Mouse (Mus musculus): ENCODE results near the gene Wnk2. TPM values are rescaled to one million over a fixed set of nuclear protein-coding genes. Genes with fewer than 3 reads are reported as not detected.

Wnk2 gene
- polyA plus RNA-seq, 1 experiment from 2014 or later = 2.6 TPM

DNA sequence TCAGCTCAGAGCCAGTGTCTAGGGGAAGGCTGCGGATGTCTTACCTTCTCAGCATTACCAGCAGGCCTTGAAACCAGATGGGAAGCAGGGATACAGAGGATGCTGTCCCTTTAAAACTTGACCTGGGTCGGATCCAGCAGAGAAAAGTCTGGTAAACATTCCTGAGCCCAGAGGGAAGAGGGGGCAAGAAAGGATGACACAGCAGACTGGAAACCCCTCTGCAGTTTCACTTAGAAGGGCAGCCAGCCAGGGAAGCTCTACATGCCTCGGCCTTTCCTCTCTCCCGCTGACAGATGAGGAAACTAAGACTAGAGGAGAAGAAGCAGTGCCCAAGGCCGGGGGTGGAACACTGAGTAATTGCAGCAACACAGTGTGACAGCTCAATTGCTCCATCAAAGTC is 35.8 kb upstream of the Wnk2 start:
- no peak overlapping the region for H3K9ac ChIP-seq (ENCODE audit: low read length)
- no peaks in the 10 kb centered on the region for H3K27me3 ChIP-seq (ENCODE audit: control insufficient read depth, insufficient read depth, low read length)
- H3K4me3 ChIP-seq (ENCODE audit: control insufficient read depth in 1 of 2, insufficient read depth in 1 of 2, low read depth in 1 of 2, low read length in 2 of 2) = no peak overlapping the region
- H3K36me3 ChIP-seq (ENCODE audit: control insufficient read depth, insufficient read depth, low read length) = no peaks in the 10 kb centered on the region
- H3K4me1 ChIP-seq (ENCODE audit: control insufficient read depth in 2 of 2, insufficient read depth in 2 of 2, low read length in 2 of 2) = peaks cover 28 to 36% of the 10 kb centered on the region in 2 experiments
- no peak for ATAC-seq (ENCODE audit: insufficient number of reproducible peaks, insufficient read depth, low FRiP score, low read depth)
- WGBS = 50% methylated on average over 5 of the region's 5 CpGs
- H3K4me2 ChIP-seq (ENCODE audit: low read length) = no peak overlapping the region
- H3K27ac ChIP-seq (replicated peaks in 1 of 2; ENCODE audit: control insufficient read depth in 1 of 2, insufficient read depth in 1 of 2, low read depth in 2 of 2, low read length in 2 of 2) = no peak overlapping the region
- no peaks in the 10 kb centered on the region for H3K9me3 ChIP-seq (ENCODE audit: control insufficient read depth, low read length)

DNA sequence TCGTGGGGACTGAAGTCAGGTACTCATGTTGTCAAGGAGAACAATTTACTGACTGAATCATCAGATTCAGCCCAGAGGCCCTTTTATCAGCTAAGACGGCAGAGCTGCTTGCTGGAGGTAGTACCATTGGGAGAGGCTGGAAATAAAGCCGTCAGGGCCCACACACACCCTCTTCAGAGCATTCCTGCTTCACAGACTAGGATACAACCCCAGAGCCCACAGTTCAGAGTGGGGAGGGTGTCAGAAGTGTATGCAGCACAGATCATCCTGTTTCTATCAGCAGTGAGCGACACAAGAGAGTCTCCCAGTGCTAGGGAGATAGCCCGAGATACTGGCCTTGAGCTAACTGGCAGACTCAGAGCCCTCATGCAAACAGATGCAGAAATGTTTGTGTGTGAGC is 35.3 kb upstream of the Wnk2 start:
- ATAC-seq (ENCODE audit: insufficient number of reproducible peaks, insufficient read depth, low FRiP score, low read depth) = no peak

DNA sequence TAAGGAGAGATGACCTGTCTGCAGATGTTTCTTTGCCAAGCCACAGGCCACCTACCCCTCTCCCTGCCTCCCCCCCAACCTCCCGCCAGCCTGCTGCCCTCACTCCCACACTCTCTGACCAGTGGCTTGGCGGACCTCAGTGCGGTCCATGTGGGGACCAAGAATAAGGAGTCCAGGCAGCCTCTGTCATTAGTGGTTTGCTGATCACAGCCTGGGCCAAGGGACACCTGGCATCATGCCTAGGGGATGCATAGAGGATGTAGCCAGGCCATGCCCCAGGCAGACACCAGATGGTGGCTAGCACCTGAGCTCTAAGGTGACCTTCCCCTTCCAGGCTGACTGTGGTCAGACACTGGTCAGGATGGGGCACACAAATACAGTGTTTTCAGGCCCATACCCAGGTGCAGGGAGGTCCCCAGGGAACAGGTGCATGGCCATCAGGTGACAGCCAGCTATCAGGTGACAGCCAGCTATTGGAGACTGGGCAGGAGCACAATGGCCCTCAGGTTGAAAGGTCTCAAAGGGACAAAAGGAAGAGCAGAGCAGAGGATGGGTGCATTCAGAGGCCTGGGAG is 33.7 kb upstream of the Wnk2 start:
- Histone ChIP-seq H3K4me1 (ENCODE audit: control insufficient read depth in 2 of 2, insufficient read depth in 2 of 2, low read length in 2 of 2) (peaks cover 21 to 27% of the 10 kb centered on the region in 2 experiments), H3K4me2 (ENCODE audit: low read length) (no peak overlapping the region), H3K9me3 (ENCODE audit: control insufficient read depth, low read length) (no peaks in the 10 kb centered on the region), H3K27ac (replicated peaks in 1 of 2; ENCODE audit: control insufficient read depth in 1 of 2, insufficient read depth in 1 of 2, low read depth in 2 of 2, low read length in 2 of 2) (no peak overlapping the region; a peak in 1 of 4 replicates), H3K27me3 (ENCODE audit: control insufficient read depth, insufficient read depth, low read length) (no peaks in the 10 kb centered on the region), H3K36me3 (ENCODE audit: control insufficient read depth, insufficient read depth, low read length) (no peaks in the 10 kb centered on the region), H3K9ac (ENCODE audit: low read length) (no peak overlapping the region), H3K4me3 (ENCODE audit: control insufficient read depth in 1 of 2, insufficient read depth in 1 of 2, low read depth in 1 of 2, low read length in 2 of 2) (no peak overlapping the region)
- WGBS = 84% methylated on average over 3 of the region's 3 CpGs
- ATAC-seq (ENCODE audit: insufficient number of reproducible peaks, insufficient read depth, low FRiP score, low read depth) = no peak

More for the DNA sequence above, 35.3 kb upstream of the Wnk2 start:
- Histone ChIP-seq H3K4me3 (ENCODE audit: control insufficient read depth in 1 of 2, insufficient read depth in 1 of 2, low read depth in 1 of 2, low read length in 2 of 2) (no peak overlapping the region), H3K4me2 (ENCODE audit: low read length) (no peak overlapping the region), H3K27me3 (ENCODE audit: control insufficient read depth, insufficient read depth, low read length) (no peaks in the 10 kb centered on the region), H3K36me3 (ENCODE audit: control insufficient read depth, insufficient read depth, low read length) (no peaks in the 10 kb centered on the region), H3K27ac (replicated peaks in 1 of 2; ENCODE audit: control insufficient read depth in 1 of 2, insufficient read depth in 1 of 2, low read depth in 2 of 2, low read length in 2 of 2) (peak overlapping the region in 1 of 2 experiments; percentile 7; a peak in 1 of 4 replicates), H3K9ac (ENCODE audit: low read length) (0 out of 2 replicates have a peak overlapping the region, but pooled peaks have one; percentile 27), H3K9me3 (ENCODE audit: control insufficient read depth, low read length) (no peaks in the 10 kb centered on the region), H3K4me1 (ENCODE audit: control insufficient read depth in 2 of 2, insufficient read depth in 2 of 2, low read length in 2 of 2) (peaks cover 28 to 36% of the 10 kb centered on the region in 2 experiments)
- 24% methylated on average over 5 of the region's 5 CpGs for WGBS

DNA sequence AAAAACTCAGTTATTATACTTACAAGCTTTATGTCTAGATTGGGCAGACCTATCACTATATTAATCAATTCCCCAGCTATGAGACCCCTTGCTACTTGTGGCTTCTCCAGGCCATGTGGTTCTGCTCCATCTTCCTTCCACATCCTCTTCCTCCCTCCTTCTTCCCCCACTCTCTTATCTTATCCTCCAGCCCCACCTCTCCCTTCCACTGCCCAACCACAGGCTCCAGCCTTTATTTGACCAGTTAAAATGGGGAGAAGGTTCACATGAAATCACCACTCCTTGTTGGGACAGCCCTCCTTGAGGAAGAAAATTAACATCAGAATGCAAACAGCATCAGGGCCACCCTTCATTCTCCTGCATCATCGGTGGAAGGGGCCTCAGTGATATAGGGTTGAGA is 32.9 kb upstream of the Wnk2 start:
- no peaks in the 10 kb centered on the region for H3K27me3 ChIP-seq (ENCODE audit: control insufficient read depth, insufficient read depth, low read length)
- no peak overlapping the region for H3K9ac ChIP-seq (ENCODE audit: low read length)
- peaks cover 20 to 25% of the 10 kb centered on the region in 2 experiments for H3K4me1 ChIP-seq (ENCODE audit: control insufficient read depth in 2 of 2, insufficient read depth in 2 of 2, low read length in 2 of 2)
- H3K4me3 ChIP-seq (ENCODE audit: control insufficient read depth in 1 of 2, insufficient read depth in 1 of 2, low read depth in 1 of 2, low read length in 2 of 2) = no peak overlapping the region
- WGBS = 59% methylated on average over 1 of the region's 1 CpGs
- H3K36me3 ChIP-seq (ENCODE audit: control insufficient read depth, insufficient read depth, low read length) = no peaks in the 10 kb centered on the region
- H3K9me3 ChIP-seq (ENCODE audit: control insufficient read depth, low read length) = no peaks in the 10 kb centered on the region
- no peak overlapping the region for H3K4me2 ChIP-seq (ENCODE audit: low read length)
- ATAC-seq (ENCODE audit: insufficient number of reproducible peaks, insufficient read depth, low FRiP score, low read depth) = no peak
- H3K27ac ChIP-seq (replicated peaks in 1 of 2; ENCODE audit: control insufficient read depth in 1 of 2, insufficient read depth in 1 of 2, low read depth in 2 of 2, low read length in 2 of 2) = no peak overlapping the region

DNA sequence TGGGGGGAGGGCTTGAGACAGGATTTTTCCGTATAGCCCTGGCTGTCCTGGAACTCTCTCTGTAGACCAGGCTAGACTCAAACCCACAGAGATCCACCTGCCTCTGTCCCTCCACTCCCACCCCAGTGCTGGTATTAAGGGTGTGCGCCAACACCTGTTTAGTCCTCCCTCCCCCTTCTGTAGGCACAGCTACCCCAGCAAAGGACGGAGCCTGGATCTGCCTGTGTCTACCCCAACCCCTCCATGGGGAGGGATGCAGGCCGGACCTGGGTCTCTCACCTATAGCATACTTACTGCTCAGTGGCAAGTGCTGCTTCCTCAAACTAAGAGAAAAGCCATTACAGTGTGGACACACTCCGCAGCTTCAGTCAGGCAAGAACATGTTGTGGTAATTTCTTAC is 32.5 kb upstream of the Wnk2 start:
- Histone ChIP-seq H3K9ac (ENCODE audit: low read length) (no peak overlapping the region), H3K4me1 (ENCODE audit: control insufficient read depth in 2 of 2, insufficient read depth in 2 of 2, low read length in 2 of 2) (peaks cover 20 to 25% of the 10 kb centered on the region in 2 experiments), H3K9me3 (ENCODE audit: control insufficient read depth, low read length) (no peaks in the 10 kb centered on the region), H3K36me3 (ENCODE audit: control insufficient read depth, insufficient read depth, low read length) (no peaks in the 10 kb centered on the region), H3K27ac (replicated peaks in 1 of 2; ENCODE audit: control insufficient read depth in 1 of 2, insufficient read depth in 1 of 2, low read depth in 2 of 2, low read length in 2 of 2) (no peak overlapping the region), H3K27me3 (ENCODE audit: control insufficient read depth, insufficient read depth, low read length) (no peaks in the 10 kb centered on the region), H3K4me3 (ENCODE audit: control insufficient read depth in 1 of 2, insufficient read depth in 1 of 2, low read depth in 1 of 2, low read length in 2 of 2) (no peak overlapping the region), H3K4me2 (ENCODE audit: low read length) (no peak overlapping the region)
- no peak for ATAC-seq (ENCODE audit: insufficient number of reproducible peaks, insufficient read depth, low FRiP score, low read depth)
- 85% methylated on average over 5 of the region's 5 CpGs for WGBS

DNA sequence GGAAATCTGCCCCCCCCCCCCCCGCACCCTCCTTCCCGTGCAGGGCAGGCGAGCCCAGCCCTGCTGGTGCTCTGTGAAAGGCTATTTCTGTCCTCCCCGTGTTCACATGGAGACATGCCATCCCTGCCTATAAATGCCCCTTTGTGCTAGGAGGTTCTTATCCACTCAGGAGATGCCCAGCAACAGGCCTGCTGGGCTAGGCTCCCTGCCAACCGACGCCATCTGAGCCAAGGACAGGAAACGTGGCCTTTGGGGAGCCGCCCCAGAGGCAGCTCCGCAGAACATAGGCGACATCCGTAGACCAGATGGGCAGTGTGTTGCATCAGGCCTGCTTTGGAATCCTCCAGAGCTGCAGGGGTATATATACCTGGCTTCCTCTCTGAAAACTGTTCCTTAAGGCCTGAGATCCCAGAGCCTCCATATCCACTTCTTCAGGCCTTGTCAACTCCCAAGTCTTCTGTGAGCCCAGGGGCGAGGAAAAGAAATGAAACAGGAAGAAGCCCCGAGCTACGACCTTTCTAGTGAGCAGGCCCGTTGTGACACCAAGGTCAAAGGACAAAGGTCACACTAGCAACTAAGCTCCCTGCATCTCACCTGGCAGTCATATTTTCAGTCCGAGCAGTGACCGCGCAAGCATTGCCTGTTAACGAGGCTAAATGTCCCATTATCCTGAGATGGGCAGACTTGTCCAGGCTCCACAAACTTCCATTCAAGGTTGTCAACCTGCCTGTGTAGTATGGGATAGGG is 31.2 kb upstream of the Wnk2 start:
- Histone ChIP-seq H3K9me3 (ENCODE audit: control insufficient read depth, low read length) (no peaks in the 10 kb centered on the region), H3K4me3 (ENCODE audit: control insufficient read depth in 1 of 2, insufficient read depth in 1 of 2, low read depth in 1 of 2, low read length in 2 of 2) (no peak overlapping the region), H3K4me1 (ENCODE audit: control insufficient read depth in 2 of 2, insufficient read depth in 2 of 2, low read length in 2 of 2) (peaks cover 20 to 25% of the 10 kb centered on the region in 2 experiments), H3K36me3 (ENCODE audit: control insufficient read depth, insufficient read depth, low read length) (no peaks in the 10 kb centered on the region), H3K9ac (ENCODE audit: low read length) (no peak overlapping the region), H3K27ac (replicated peaks in 1 of 2; ENCODE audit: control insufficient read depth in 1 of 2, insufficient read depth in 1 of 2, low read depth in 2 of 2, low read length in 2 of 2) (peak overlapping the region; percentile 80 to 86), H3K27me3 (ENCODE audit: control insufficient read depth, insufficient read depth, low read length) (no peaks in the 10 kb centered on the region), H3K4me2 (ENCODE audit: low read length) (no peak overlapping the region)
- ATAC-seq (ENCODE audit: insufficient number of reproducible peaks, insufficient read depth, low FRiP score, low read depth) = peak; percentile 86
- 48% methylated on average over 19 of the region's 19 CpGs for WGBS

GRCm38 (mm10) chr13:49175509-49175908 is 27.7 kb upstream of the Wnk2 start:
- H3K9ac ChIP-seq (ENCODE audit: low read length) = no peak overlapping the region
- no peaks in the 10 kb centered on the region for H3K27me3 ChIP-seq (ENCODE audit: control insufficient read depth, insufficient read depth, low read length)
- peaks cover 20% of the 10 kb centered on the region in 2 experiments for H3K4me1 ChIP-seq (ENCODE audit: control insufficient read depth in 2 of 2, insufficient read depth in 2 of 2, low read length in 2 of 2)
- H3K4me3 ChIP-seq (ENCODE audit: control insufficient read depth in 1 of 2, insufficient read depth in 1 of 2, low read depth in 1 of 2, low read length in 2 of 2) = no peak overlapping the region
- no peak overlapping the region for H3K4me2 ChIP-seq (ENCODE audit: low read length)
- H3K9me3 ChIP-seq (ENCODE audit: control insufficient read depth, low read length) = no peaks in the 10 kb centered on the region
- H3K36me3 ChIP-seq (ENCODE audit: control insufficient read depth, insufficient read depth, low read length) = no peaks in the 10 kb centered on the region
- 75% methylated on average over 10 of the region's 10 CpGs for WGBS
- ATAC-seq (ENCODE audit: insufficient number of reproducible peaks, insufficient read depth, low FRiP score, low read depth) = no peak
- H3K27ac ChIP-seq (replicated peaks in 1 of 2; ENCODE audit: control insufficient read depth in 1 of 2, insufficient read depth in 1 of 2, low read depth in 2 of 2, low read length in 2 of 2) = no peak overlapping the region
